Mouse (Mus musculus) brain, embryonic 14.5 days (tissue): ENCODE measurements around the gene Gm9913. TPM values are rescaled to one million over a fixed set of nuclear protein-coding genes. Genes with fewer than 3 reads are reported as not detected.

Source experiments
- DNase-seq: peaks from one replicate; pipeline ENCODE4 v3.0.0-alpha.2; 2011; ENCODE audit warnings: low read depth
- CTCF ChIP-seq: fragments of 200-500 bp; IDR thresholded peaks from 2 replicates; pipeline ENCODE4 v1.5.1; 2012; ENCODE audit warnings: inconsistent platforms, mild to moderate bottlenecking, moderate library complexity, borderline replicate concordance; ENCODE audit not compliant: insufficient read depth, insufficient read length; ENCODE audit errors: extremely low read depth
- POLR2A ChIP-seq: fragments of 200-500 bp; IDR thresholded peaks from 2 replicates; pipeline ENCODE4 v1.6.1; 2012; ENCODE audit warnings: mild to moderate bottlenecking, inconsistent platforms, borderline replicate concordance; ENCODE audit not compliant: poor library complexity, insufficient read depth, insufficient read length, severe bottlenecking; ENCODE audit errors: extremely low read depth
- polyA plus RNA-seq: library from polyadenylated mRNA; depleted of rRNA; stranded (reverse); fragments of >200 nt; gene quantifications from 2 replicates; pipeline ENCODE4 v1.2.3, GENCODE M21; 2012; rRNA removed

Gene Gm9913
- polyA plus RNA-seq, 1 experiment = 0.10 TPM

- TF ChIP-seq POLR2A (no peak), CTCF (no peak)
- no peak for DNase-seq
Observed at GRCm38 (mm10) chr2:125530665-125531064, 25.8 kb downstream of the Gm9913 start.

- no peak for TF ChIP-seq POLR2A
- TF ChIP-seq CTCF = no peak
Observed at GRCm38 (mm10) chr2:125539640-125540039, 34.8 kb downstream of the Gm9913 start.

GRCm38 (mm10) chr2:125540579-125540978 lies 35.7 kb downstream of the Gm9913 start:
- TF ChIP-seq CTCF (no peak), POLR2A (no peak)
- DNase-seq = no peak

More at GRCm38 (mm10) chr2:125539640-125540039, 34.8 kb downstream of the Gm9913 start:
- no peak for DNase-seq

- no peak for TF ChIP-seq POLR2A
- TF ChIP-seq CTCF = no peak
- DNase-seq = no peak
Observed at GRCm38 (mm10) chr2:125541451-125541850, 36.6 kb downstream of the Gm9913 start.

- TF ChIP-seq POLR2A (no peak), CTCF (no peak)
- DNase-seq = no peak
Observed at GRCm38 (mm10) chr2:125543646-125544045, 38.8 kb downstream of the Gm9913 start.

GRCm38 (mm10) chr2:125544986-125545385 lies 40.1 kb downstream of the Gm9913 start:
- DNase-seq = no peak

GRCm38 (mm10) chr2:125548806-125549578 lies 44.1 kb downstream of the Gm9913 start:
- DNase-seq = no peak
- TF ChIP-seq CTCF (no peak), POLR2A (no peak)

More at GRCm38 (mm10) chr2:125544986-125545385, 40.1 kb downstream of the Gm9913 start:
- TF ChIP-seq POLR2A (no peak), CTCF (no peak)

- TF ChIP-seq CTCF (no peak), POLR2A (no peak)
- no peak for DNase-seq
Observed at GRCm38 (mm10) chr2:125555830-125556229, 50.9 kb downstream of the Gm9913 start.

Other genes with a start within 250 kb of the Gm9913 start
- 3.1 and 6.9 TPM in 2 replicates for gene Fbn1, start 2.9 kb downstream of the Gm9913 start, polyA plus RNA-seq
- gene Cep152, start 120.0 kb downstream of the Gm9913 start, polyA plus RNA-seq = 3.5 and 4.4 TPM in 2 replicates
- gene Eid1, start 168.0 kb downstream of the Gm9913 start, polyA plus RNA-seq = 244 and 326 TPM in 2 replicates
- gene Shc4, start 219.1 kb downstream of the Gm9913 start, polyA plus RNA-seq = 1.3 and 2.9 TPM in 2 replicates